Mouse (Mus musculus) kidney, postnatal 0 days (tissue): ENCODE results near the gene Mgat4e. TPM values are rescaled to one million over a fixed set of nuclear protein-coding genes. Genes with fewer than 3 reads are reported as not detected.
"Not testable (repeated sequence)": the region's sequence is repeated elsewhere in the genome, so short reads cannot be mapped to it uniquely, and the experiment has no call there.

Source experiments
- ATAC-seq: fragments of 200-750 bp; cut with Nextera tagmentation; replicated peaks from 2 replicates; pipeline ENCODE4 v1.8.0; 2017; ENCODE audit warnings: low read depth, moderate number of reproducible peaks, moderate TSS enrichment, moderate library complexity; ENCODE audit not compliant: low FRiP score
- DNase-seq: peaks from one replicate; pipeline ENCODE4 v3.0.0-alpha.2; 2016; ENCODE audit warnings: low spot score
- H3K27ac ChIP-seq: fragments of 300-500 bp; sonication (generic); 2 replicates; pipeline ENCODE4 v1.5.1; 2014; ENCODE audit warnings: mild to moderate bottlenecking
- H3K27me3 ChIP-seq: fragments of 300-500 bp; sonication (generic); 2 replicates; pipeline ENCODE4 v1.6.1; 2014; ENCODE audit warnings: low read length, mixed read lengths; ENCODE audit not compliant: insufficient read depth
- H3K36me3 ChIP-seq: fragments of 300-500 bp; sonication (generic); 2 replicates; pipeline ENCODE4 v1.6.1; 2014; ENCODE audit warnings: low read length, mixed read lengths; ENCODE audit not compliant: insufficient read depth
- H3K4me1 ChIP-seq: fragments of 300-500 bp; sonication (generic); replicated peaks from 2 replicates; pipeline ENCODE4 v1.6.1; 2014; ENCODE audit warnings: antibody characterized with exemption, low read length, mixed read lengths; ENCODE audit not compliant: insufficient read depth
- H3K4me2 ChIP-seq: fragments of 300-500 bp; sonication (generic); 2 replicates; pipeline ENCODE4 v1.6.1; 2014; ENCODE audit warnings: mild to moderate bottlenecking, low read length, moderate library complexity, mixed read lengths
- H3K4me3 ChIP-seq: fragments of 300-500 bp; sonication (generic); replicated peaks from 2 replicates; pipeline ENCODE4 v1.5.1; 2014; ENCODE audit warnings: low read depth, low read length
- H3K9ac ChIP-seq: fragments of 300-500 bp; sonication (generic); 2 replicates; pipeline ENCODE4 v1.6.1; 2014; ENCODE audit warnings: low read depth, low read length
- H3K9me3 ChIP-seq: fragments of 300-500 bp; sonication (generic); replicated peaks from 2 replicates; pipeline ENCODE4 v1.6.1; 2016; ENCODE audit warnings: low read length, inconsistent platforms, mixed read lengths
- CTCF ChIP-seq: IDR thresholded peaks from 2 replicates; pipeline ENCODE4 v1.5.1; 2016; ENCODE audit warnings: antibody characterized with exemption, low read depth, mild to moderate bottlenecking, moderate library complexity
- WGBS: fragments of 180-500 bp; shearing (Covaris S2); extraction: QIAGEN DNeasy Blood & Tissue Kit; methylation state at CpG from one replicate; pipeline ENCODE4 v1.1.7; 2014; 5-methylcytosine and 5-hydroxymethylcytosine counted together
- polyA plus RNA-seq: library from polyadenylated mRNA; unstranded; fragments of >200 nt; fragmentation: Nextera tagmentation; extraction: Ambion mirVana; gene quantifications from 2 replicates; pipeline ENCODE4 v1.2.1, GENCODE M21; 2015

Mgat4e gene
- polyA plus RNA-seq, 1 experiment from 2014 or later, result not detected

GRCm38 (mm10) chr1:134526752-134527151, 22.7 kb downstream of the Mgat4e start:
- no peak for TF ChIP-seq CTCF
- no peak for DNase-seq
- H3K27me3 ChIP-seq, result no peaks in the 10 kb centered on the region
- H3K9me3 ChIP-seq, result no peaks in the 10 kb centered on the region
- 71% methylated on average over 6 of the region's 6 CpGs for WGBS
- no peak overlapping the region for H3K9ac ChIP-seq
- H3K4me3 ChIP-seq, result no peak overlapping the region
- H3K4me2 ChIP-seq, result no peak overlapping the region
- no peak for ATAC-seq
- no peaks in the 10 kb centered on the region for H3K4me1 ChIP-seq
- H3K36me3 ChIP-seq, result no peaks in the 10 kb centered on the region
- H3K27ac ChIP-seq, result no peak overlapping the region

- Histone ChIP-seq H3K9ac (no peak overlapping the region), H3K4me2 (no peak overlapping the region), H3K27ac (no peak overlapping the region), H3K9me3 (no peaks in the 10 kb centered on the region), H3K36me3 (no peaks in the 10 kb centered on the region), H3K4me3 (no peak overlapping the region), H3K27me3 (no peaks in the 10 kb centered on the region), H3K4me1 (no peaks in the 10 kb centered on the region)
- TF ChIP-seq CTCF, result no peak
- DNase-seq (no peak), ATAC-seq (no peak)
- WGBS, result 87% methylated on average over 1 of the region's 1 CpGs
These were observed 24.5 kb downstream of the Mgat4e start for GRCm38 (mm10) chr1:134525015-134525414.

GRCm38 (mm10) chr1:134524424-134524823, 25.1 kb downstream of the Mgat4e start:
- Histone ChIP-seq H3K4me1 (no peaks in the 10 kb centered on the region), H3K27ac (no peak overlapping the region), H3K4me3 (no peak overlapping the region), H3K27me3 (no peaks in the 10 kb centered on the region), H3K4me2 (no peak overlapping the region), H3K36me3 (no peaks in the 10 kb centered on the region), H3K9me3 (no peaks in the 10 kb centered on the region), H3K9ac (no peak overlapping the region)
- peak; percentile 56 for TF ChIP-seq CTCF
- ATAC-seq, result no peak
- peak; percentile 50 for DNase-seq
- 76% methylated on average over 5 of the region's 5 CpGs for WGBS

- Histone ChIP-seq H3K9me3 (no peaks in the 10 kb centered on the region), H3K4me1 (no peaks in the 10 kb centered on the region), H3K4me2 (no peak overlapping the region), H3K4me3 (no peak overlapping the region), H3K27ac (no peak overlapping the region), H3K27me3 (no peaks in the 10 kb centered on the region), H3K9ac (no peak overlapping the region), H3K36me3 (no peaks in the 10 kb centered on the region)
- TF ChIP-seq CTCF, result no peak
- WGBS, result 52% methylated on average over 2 of the region's 2 CpGs
- DNase-seq, result no peak
- ATAC-seq, result no peak
These were observed 27.2 kb downstream of the Mgat4e start for GRCm38 (mm10) chr1:134522325-134522724.

GRCm38 (mm10) chr1:134521163-134521562, 28.3 kb downstream of the Mgat4e start:
- Histone ChIP-seq H3K4me2 (no peak overlapping the region), H3K4me3 (no peak overlapping the region), H3K9me3 (no peaks in the 10 kb centered on the region), H3K27me3 (no peaks in the 10 kb centered on the region), H3K36me3 (no peaks in the 10 kb centered on the region), H3K27ac (no peak overlapping the region), H3K9ac (no peak overlapping the region), H3K4me1 (peaks cover 3% of the 10 kb centered on the region; the same call in 1 of the 2 replicates)
- 80% methylated on average over 7 of the region's 7 CpGs for WGBS
- no peak for TF ChIP-seq CTCF
- no peak for DNase-seq
- ATAC-seq, result no peak

GRCm38 (mm10) chr1:134520001-134520721, 29.3 kb downstream of the Mgat4e start:
- no peak overlapping the region for H3K9ac ChIP-seq
- no peaks in the 10 kb centered on the region for H3K9me3 ChIP-seq
- no peaks in the 10 kb centered on the region for H3K27me3 ChIP-seq
- H3K36me3 ChIP-seq, result no peaks in the 10 kb centered on the region
- H3K4me2 ChIP-seq, result no peak overlapping the region
- peaks cover 8% of the 10 kb centered on the region; the same call in 1 of the 2 replicates for H3K4me1 ChIP-seq
- H3K4me3 ChIP-seq, result no peak overlapping the region
- TF ChIP-seq CTCF, result no peak
- H3K27ac ChIP-seq, result no peak overlapping the region
- 81% methylated on average over 8 of the region's 8 CpGs for WGBS
- DNase-seq (no peak), ATAC-seq (no peak)

GRCm38 (mm10) chr1:134519201-134519600, 30.3 kb downstream of the Mgat4e start:
- ATAC-seq, H3K4me2 ChIP-seq: not testable (repeated sequence)

More at GRCm38 (mm10) chr1:134519201-134519600, 30.3 kb downstream of the Mgat4e start:
- H3K9ac ChIP-seq, H3K27me3 ChIP-seq, H3K27ac ChIP-seq, DNase-seq, H3K4me3 ChIP-seq, H3K4me1 ChIP-seq, H3K36me3 ChIP-seq, H3K9me3 ChIP-seq: not testable (repeated sequence)
- WGBS, result 92% methylated on average over 5 of the region's 5 CpGs
